Mouse (Mus musculus) bone marrow macrophage, adult 2 months (primary cell): ENCODE measurements around the gene Stoml3.

Experiments
- CTCF ChIP-seq: IDR thresholded peaks from 2 replicates; pipeline ENCODE4 v1.5.1; 2012; ENCODE audit warnings: low read depth, mild to moderate bottlenecking, low read length, moderate library complexity
- POLR2A ChIP-seq: IDR thresholded peaks from 2 replicates; pipeline ENCODE4 v1.6.1; 2012; ENCODE audit warnings: mild to moderate bottlenecking, low read depth, low read length, borderline replicate concordance

- TF ChIP-seq CTCF = no peak
- TF ChIP-seq POLR2A = no peak
Measured at GRCm38 (mm10) chr3:53525737-53526136, 37.3 kb downstream of the Stoml3 start.
